Mouse (Mus musculus): ENCODE measurements around the gene Mkln1. TPM values are rescaled to one million over a fixed set of nuclear protein-coding genes. Genes with fewer than 3 reads are reported as not detected.
A peak's percentile ranks its signal among the peaks of the same experiment; 100 is the strongest.

Gene Mkln1
- total RNA-seq, 2 experiments from 2014 or later: 131 to 172 TPM

DNA sequence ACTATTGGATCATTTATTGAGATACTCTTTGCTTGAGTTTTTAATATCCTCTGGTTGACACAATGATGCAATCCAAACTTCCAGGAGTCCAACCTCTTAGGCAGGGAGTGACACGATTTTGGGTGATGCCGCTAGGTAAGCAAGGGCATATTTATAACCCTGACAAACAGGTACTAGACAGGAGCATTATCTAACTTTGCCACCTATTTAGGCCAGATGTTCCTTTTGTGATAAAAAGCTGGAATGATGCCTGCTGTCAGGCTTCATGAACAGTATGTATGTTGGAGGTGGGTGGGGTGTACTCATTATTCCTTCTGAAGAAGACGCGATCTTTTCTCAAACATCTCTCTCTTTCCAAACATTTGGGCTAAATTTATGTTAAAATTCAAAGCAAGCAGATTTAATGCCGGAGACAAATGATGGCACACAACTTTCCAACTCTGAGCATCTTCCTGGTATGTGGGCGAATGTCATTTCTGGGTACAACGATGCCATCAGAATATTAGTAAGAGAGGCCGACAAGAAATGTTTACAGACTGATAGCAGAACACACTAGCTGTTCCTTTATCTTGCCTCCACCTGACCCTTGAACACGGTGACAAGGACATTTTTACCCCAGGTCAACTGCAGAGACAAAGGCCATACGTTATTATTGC lies 632 bp upstream of the Mkln1 start:
- peak; percentile 30 for ATAC-seq (replicated peaks; ENCODE audit: poor library complexity)

DNA sequence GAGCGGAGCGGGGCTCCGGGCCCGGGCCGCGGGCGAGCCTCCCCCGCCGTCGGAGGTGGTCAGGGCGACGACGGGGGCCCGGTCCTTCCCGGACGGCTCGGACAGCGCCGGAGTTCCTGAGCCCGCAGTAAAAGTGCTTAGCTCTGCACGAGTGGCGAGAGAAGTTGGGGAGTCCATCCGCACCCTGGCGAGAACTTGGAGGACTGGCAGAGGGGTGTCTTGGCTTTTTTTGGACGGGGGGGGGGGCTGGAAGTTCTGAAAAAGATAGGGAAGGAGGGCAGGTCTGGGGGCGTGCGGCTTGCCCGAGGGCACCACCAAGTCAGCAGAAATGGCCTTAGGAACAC lies 643 bp downstream of the Mkln1 start:
- ATAC-seq (replicated peaks; ENCODE audit: poor library complexity): no peak

DNA sequence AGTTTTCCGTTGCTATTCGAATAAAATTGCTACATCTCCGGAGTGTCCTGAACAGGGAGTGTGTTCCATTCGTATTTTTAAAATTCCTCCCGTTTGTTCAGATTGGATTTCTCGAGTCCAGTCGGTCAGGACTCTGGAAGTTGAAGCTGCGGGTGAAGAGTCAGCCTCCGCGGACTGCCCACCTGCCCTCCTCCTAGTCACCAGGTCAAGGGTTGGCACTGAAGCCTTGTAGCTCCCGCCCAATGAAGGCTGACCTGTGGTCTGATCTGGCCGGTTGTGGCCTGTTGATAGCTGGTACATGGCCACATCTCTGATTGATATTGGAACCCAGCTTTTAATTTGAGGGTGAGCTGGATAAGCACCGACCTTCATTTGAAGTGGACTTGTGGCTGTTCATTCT lies 1.0 kb downstream of the Mkln1 start:
- ATAC-seq (replicated peaks; ENCODE audit: poor library complexity): no peak

DNA sequence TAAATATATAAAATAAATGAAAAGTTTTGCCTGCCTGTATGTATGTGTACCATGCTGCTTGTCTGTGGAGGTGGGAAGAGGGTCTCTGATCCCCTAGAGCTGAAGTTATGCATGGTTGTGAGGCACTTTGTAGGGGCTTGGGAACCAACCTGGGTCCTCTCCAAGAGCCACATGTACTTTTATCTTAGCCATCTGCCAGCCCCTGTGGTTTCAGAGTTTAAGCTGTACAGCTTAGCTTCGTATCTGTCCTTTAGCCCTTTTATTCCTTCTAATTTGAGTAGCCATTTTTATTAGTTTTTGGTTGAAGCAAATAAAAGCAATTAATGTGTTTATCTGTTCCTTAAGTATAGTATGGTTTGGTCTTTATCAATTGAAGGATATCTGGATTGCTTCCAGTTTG lies 12.5 kb downstream of the Mkln1 start:
- peak; percentile 57 for ATAC-seq (replicated peaks; ENCODE audit: poor library complexity)

DNA sequence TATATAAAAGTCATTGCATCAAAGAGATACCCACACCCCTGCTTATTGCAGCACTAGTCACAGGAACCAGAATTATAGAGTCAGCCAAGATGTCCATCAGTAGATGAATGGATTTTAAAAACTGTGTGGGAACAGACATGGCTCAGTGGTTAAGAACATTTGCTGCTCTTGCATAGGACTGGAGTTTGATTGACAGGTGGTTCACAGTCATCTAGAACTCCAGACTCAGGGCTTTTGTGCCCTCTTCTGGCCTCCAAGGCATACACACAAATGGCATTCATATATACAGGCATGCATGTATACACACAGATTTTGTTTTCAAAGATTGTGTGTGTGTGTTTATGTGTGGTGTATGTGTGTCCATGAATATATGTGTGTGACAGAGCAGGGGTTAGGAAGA lies 14.0 kb downstream of the Mkln1 start:
- peak; percentile 81 for ATAC-seq (replicated peaks; ENCODE audit: poor library complexity)

DNA sequence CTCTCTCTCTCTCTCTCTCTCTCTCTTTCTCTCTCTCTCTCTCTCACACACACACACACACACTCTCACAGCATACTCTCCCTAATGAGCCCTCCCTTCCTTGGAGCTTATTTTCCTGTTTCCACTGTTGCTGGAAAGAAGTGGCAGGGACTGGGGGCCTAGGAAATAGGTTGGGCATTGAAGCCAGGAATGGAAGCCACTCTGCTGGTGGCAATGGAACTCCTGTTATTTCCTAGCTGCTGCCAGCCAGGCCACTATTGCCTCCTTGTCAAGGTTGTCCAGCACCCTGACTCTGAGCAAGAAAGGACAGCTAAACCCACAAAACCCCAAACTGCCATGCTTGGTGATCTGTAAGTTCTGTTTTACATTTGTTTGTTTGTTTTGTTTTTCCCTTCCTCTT lies 15.0 kb downstream of the Mkln1 start:
- no peak; the same call in 1 of the 2 replicates for ATAC-seq (replicated peaks; ENCODE audit: poor library complexity)

DNA sequence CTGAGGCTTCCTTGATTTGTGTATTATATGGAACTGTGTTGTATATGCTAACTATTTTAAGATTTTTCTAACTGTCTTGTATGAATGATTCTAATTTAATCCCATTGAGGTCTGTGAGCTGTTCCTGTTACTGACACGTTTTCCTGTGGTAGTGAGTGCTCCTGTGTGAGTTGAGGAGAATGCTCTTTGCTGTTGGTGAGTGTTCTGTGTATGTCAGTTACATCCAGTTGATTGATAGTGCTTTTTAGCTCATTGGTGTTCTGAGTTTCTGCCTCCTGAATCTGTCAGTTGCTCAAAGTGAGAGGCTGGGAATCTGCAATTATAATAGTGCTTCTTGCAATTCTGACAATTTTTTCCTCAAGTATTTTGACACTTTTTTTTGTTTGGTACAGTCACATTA lies 15.8 kb downstream of the Mkln1 start:
- ATAC-seq (replicated peaks; ENCODE audit: poor library complexity): no peak

DNA sequence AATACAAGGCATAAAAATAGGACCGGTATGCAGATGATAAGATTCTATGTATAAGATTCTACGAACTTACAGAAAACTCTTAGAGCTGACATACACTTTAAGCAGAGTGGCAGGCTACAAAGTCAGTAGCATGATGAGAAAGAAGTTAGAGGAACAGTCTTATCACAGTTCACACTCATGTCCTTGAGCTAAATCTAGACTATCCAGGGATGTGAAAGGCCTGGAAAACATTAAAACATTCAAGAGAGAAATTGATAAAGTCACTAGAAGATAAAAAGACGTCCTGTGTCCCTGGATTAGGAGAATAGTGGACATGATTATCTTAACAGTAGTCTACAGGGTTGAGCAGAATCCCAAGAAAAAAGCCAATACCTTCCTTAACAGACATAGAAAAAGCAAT lies 26.9 kb downstream of the Mkln1 start:
- ATAC-seq (replicated peaks; ENCODE audit: poor library complexity): 0 out of 2 replicates have a peak, but pooled peaks have one; percentile 17

DNA sequence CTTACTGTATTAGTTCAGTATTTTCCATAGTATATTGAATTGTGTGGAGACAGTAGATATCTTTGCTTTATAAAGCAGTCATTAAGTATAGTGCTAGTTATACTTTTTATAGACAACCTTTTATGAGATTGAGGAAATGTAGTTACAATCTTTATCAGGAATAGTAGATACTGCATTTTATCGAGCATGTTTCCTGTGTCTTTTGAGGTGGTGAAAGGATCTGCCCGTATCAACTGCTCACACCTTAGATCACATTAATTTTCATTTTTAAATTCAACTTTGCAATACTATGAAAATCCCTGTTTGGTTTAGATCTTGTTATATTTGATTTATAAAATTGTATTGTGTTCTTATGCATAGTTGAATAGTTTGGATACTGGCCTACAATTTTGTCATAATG lies 38.7 kb downstream of the Mkln1 start:
- no peak for ATAC-seq (replicated peaks; ENCODE audit: poor library complexity)

DNA sequence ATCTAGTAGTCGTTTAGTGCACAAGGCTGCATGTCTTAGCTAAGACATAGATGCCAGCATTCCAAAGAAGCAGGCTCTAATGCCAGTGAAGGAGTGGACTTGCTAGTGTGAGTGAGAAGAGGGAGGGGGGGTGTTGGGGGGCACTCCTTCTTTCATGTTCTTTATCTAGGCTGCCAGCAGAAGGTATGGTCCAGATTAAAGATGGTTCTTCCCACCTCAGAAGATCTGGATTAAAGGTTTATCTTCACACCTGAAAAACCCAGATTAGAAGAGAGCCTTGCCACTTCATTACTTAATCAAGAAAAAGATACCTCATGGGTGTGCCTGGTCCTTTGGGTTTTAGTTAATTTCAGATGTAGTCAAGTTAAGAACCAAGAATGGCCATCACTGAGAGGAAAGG lies 46.7 kb downstream of the Mkln1 start:
- ATAC-seq (replicated peaks; ENCODE audit: poor library complexity): no peak

DNA sequence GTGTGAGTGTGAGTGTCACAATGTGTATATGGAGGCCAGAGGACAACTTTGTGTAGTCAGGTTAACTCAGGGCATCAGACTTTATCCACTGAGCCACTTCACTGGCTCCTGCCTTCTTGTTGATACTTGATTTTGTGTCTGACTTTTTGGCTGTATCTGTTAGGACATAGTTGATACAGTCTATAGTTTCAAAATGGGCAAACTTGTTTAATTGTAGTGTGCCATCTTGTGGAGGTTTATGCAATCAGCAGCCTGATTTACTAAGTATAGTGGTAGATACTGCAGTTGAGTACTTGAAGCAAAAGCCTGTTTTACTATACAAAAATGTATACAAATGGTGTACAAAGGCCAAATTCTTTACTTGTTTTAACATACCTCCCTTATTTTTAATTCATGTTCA lies 55.2 kb downstream of the Mkln1 start:
- ATAC-seq (replicated peaks; ENCODE audit: poor library complexity): peak; percentile 86

DNA sequence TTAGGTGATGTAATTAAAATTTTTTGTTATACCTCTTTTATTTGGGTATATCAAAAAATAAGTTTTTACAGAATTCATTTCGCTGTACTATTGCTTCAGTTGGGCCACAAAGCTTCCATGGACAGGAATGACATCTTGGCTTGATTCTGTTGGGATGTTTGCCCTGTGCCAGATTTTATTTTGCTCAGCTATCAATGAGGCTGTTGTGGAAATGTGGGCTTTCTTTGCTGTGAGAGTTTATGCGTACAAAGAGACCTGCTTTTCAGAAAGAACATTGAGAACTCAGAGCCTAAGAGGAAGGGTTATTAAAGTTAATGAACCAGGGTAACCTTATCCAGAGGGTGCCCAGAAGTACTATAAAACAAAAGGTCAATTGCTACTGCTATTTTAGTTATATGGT lies 56.8 kb downstream of the Mkln1 start:
- no peak for ATAC-seq (replicated peaks; ENCODE audit: poor library complexity)

DNA sequence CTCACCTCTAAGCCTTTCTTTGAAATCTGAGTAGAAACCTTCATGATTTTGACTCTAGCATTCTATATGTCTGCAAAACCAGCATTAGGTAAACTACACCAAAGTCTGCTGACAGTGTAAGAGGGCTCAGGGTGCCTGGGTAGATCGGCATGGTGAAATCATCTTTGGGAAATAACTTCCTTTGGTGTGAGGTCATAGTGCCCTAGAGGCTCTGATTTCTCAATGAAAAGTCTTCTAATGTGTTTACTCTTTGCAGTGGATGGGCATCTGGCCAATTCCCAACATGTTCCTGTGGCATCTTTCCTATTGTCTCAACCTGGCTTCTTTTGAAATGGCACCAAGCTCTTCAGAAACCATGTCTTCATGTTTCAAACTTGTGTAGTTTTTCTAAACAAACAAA lies 58.5 kb downstream of the Mkln1 start:
- 0 out of 2 replicates have a peak, but pooled peaks have one; percentile 26 for ATAC-seq (replicated peaks; ENCODE audit: poor library complexity)

DNA sequence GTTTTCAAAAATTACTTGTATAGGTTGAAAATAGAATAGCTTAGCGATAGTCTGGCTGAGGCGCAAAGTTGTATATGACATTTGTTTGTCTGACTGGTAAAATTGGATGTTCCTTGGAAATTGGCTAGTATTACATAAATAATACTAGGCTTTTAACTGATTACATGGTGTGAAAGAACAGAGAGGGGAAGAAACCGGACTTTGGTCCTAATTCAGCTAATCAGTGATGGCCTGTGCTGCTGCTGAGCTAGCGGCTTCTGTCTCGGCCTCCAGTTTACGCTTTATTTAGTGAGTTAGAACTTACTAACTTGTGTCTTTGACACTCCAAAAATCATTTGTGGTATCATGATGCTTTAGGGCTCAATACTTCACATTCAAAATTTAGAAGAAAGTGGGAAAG lies 70.9 kb downstream of the Mkln1 start:
- no peak for ATAC-seq (replicated peaks; ENCODE audit: poor library complexity)

DNA sequence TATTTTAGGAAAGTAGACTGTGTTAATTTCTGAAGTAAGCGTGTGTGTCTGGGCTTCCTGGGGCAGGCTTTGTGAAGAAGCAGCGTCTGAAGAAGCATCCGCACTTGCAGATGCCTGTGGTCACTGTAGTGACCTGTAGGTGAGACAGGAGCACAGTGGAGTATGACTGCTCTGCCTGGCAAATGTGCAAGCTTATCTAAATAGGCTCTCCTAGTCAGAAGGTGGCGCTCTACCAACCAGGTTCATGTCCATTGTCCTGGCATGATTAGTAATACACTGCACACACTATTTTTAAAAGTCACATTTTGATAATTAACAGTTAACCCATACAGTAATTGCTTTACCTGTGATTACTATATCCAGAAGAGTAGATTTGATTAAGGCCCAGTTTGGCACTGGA lies 79.7 kb downstream of the Mkln1 start:
- peak; percentile 50; the same call in 1 of the 2 replicates for ATAC-seq (replicated peaks; ENCODE audit: poor library complexity)

DNA sequence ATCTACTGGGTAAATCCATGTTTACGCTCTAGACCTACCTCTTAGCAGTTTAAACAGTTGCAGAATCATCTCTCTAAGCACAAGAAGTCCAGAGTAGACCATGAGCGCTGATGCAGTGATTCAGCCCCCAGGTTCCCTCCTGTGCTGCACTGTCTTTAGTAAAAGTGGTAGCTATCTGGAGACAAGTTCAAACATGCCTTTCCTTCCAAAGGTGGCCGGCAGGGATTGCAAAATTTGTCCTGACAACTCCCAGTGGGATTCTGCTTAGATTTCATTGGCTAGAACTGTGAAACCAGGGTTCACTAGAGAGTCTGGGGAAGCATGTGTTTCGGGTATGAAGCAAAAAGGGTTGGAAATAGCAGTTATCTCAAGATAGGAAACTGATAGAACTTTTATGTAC lies 81.5 kb downstream of the Mkln1 start:
- ATAC-seq (replicated peaks; ENCODE audit: poor library complexity): no peak

DNA sequence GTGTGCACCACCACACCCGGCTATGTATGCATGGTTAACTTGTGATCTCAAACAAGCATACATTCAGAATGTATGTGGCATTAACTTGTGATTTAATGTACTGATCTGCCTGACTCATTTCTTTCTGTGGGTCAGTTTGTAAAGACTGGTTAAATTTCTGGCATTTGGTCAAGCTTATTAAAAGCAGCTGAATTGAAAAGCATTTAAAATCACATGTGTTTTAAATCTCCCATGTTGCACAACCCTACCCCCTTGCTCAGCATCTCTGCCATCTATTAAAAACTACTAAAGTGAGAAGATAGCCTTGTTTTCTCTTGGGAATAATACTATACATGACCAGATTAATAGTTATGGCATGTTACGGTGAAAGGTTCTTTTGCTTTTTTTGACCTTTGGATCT lies 88.1 kb downstream of the Mkln1 start:
- no peak for ATAC-seq (replicated peaks; ENCODE audit: poor library complexity)

DNA sequence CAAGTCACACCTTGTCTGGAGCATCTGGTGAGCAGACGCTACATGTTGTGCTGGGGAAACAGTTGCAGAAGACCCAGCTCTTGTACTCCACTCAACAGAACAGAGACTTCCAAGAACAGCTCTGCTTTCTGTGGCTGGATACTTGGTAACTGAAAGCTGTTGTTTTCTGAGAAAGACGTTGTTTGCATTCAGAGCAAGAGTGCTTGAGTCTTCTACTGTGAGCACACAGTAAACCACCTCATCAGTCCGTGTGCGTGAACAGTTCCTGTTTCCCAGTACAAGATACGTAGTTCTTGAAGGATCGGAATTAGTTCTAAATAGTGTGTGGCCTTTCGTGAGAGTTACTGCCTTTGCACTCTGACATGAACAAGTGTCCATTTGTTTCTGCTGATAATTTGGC lies 91.4 kb downstream of the Mkln1 start:
- ATAC-seq (replicated peaks; ENCODE audit: poor library complexity): no peak

DNA sequence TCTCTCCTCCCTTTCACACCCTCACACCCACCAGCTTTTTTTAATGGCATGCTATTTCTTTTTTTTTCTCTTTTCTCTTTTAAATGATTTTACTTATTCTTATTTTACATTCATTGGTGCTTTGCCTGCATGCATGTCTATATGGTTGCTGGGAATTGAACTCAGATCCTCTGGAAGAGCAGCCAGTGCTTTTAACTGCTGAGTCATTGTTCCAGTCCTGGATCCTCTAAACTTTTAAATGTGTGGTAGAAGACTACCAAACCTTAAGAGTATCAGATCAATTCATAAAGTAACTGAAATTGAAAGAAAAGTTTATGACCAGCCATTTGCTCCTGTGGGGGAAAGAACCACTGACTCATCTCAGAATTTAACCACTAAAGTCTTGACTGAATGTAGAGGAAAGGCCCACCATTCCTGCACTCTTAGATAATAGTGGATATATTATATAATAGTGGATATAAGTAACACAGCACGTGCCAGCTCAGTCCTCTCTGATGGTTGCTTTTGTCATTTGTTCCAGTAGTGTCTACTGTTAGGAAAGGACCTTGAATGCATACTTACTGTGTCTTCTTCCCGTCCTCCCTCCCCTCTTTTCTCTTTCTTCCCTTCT lies 96.7 kb downstream of the Mkln1 start:
- no peak for ATAC-seq (replicated peaks; ENCODE audit: poor library complexity)

DNA sequence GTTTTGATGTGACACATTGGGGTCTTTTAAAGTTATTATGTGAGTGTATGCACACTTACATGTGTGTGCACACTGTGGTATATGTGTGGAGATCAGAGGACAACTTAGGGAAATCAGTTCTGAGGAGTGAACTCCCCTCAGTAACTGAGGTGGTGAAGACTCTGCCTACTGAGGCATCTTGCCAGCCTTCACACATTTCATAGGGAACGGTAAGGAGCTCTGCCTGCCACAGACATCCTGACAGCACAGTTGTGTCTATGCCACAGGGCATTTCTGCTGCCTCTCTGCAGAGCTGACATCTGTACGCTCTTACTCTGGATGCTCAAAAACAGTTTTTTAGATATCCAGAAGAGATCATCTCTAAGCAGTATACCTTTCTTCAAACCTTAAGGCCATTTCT lies 97.7 kb downstream of the Mkln1 start:
- no peak for ATAC-seq (replicated peaks; ENCODE audit: poor library complexity)

DNA sequence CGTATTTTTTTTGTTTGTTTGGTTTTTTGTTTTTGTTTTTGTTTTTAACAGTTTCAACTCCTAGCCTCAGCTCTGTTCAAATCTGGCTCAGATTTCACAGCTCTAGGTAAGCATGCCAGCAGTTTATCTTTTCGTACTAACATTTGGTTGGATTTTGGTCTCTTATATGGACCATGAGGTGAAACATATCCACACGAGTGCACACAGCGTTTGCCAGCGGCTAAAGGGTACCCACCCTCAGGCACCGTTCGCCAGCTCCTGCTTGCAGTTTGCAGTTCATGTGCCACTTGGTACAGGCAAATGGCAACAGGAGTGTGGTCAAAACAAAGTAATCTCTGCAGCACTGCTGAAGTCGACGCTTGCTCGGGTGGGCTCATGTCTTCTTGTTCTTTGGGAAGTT lies 101.3 kb downstream of the Mkln1 start:
- ATAC-seq (replicated peaks; ENCODE audit: poor library complexity): no peak

DNA sequence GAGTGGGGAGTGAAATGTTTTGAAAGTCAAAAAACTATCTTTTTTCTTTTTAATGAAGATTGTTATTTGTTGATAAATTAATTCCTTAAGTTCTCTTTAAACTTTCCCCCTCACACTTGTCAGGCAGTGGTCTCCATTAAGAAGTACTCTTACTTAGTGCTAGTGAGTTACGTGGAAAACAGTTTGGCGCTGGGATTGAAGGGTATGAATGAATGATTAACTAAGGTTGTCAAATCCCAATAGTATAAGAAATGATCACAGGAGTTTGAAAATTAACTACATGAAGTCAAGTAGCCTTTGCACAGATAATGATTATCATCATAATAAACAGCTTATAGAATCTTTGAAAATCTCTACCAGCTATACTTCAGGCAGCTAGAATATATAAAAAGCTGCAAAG lies 101.7 kb downstream of the Mkln1 start:
- no peak for ATAC-seq (replicated peaks; ENCODE audit: poor library complexity)

DNA sequence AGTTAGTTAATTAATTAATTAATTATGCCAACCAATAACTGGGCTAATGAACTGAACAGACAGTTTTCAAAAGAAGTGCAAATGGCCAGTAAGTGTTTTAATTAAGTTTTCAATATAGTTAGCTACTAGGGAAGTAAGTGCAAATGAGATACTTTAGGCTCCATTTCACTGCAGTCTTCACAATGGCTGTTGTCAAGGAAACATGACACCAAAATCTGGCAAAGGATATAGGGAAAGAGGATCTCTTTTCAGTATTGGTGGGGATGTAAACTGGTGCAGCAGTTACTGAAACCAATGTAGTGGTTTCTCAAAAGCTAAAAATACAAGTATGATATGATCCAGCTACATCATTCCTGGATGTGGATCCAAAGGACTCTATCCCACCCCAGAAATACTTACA lies 102.2 kb downstream of the Mkln1 start:
- no peak for ATAC-seq (replicated peaks; ENCODE audit: poor library complexity)
